Mouse (Mus musculus) ES-Bruce4 (cell line): Measurements from ENCODE around the gene Myrip.

Source experiments
- CTCF ChIP-seq: IDR thresholded peaks from one replicate; pipeline ENCODE4 v1.8.1; 2011; ENCODE audit warnings: low read depth, low read length
- EP300 ChIP-seq: IDR thresholded peaks from 2 replicates; pipeline ENCODE4 v1.6.1; 2011; ENCODE audit warnings: low read depth, low read length; ENCODE audit not compliant: insufficient read depth
- POLR2A ChIP-seq: IDR thresholded peaks from one replicate; pipeline ENCODE4 v1.8.1; 2011; ENCODE audit warnings: low read length; ENCODE audit not compliant: insufficient read depth

DNA sequence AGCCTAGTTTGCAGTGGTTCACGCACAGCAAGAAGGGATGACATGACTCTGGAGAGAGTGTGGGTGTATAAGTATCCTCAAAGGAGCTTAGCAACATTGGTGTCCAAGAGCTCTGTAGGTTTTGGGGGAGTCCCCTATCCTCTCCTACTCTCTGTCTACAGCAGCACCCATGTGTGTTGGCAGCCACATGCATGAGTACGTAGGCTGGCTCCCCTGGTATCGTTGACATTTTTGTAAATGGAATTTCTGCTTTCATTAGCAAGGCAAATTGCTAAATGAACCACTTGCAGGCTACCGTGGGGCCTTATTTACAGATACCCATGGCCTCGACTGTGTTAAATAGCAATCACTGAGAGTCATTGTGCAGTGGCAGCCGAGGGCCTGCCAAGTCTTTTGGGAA is 71.0 kb downstream of the Myrip start:
- TF ChIP-seq POLR2A (no peak), CTCF (no peak), EP300 (no peak)
